Mouse (Mus musculus) stomach, embryonic 14.5 days (tissue): ENCODE results near the gene Tiam2. TPM values are rescaled to one million over a fixed set of nuclear protein-coding genes. Genes with fewer than 3 reads are reported as not detected.

Experiments used
- ATAC-seq: fragments of 200-750 bp; cut with Nextera tagmentation; 2 replicates; pipeline ENCODE4 v1.8.0; 2017; ENCODE audit warnings: low read depth, moderate TSS enrichment; ENCODE audit not compliant: insufficient number of reproducible peaks, insufficient read depth, low FRiP score
- H3K27ac ChIP-seq: fragments of 300-500 bp; sonication (generic); 2 replicates; pipeline ENCODE4 v1.5.1; 2014; ENCODE audit warnings: mild to moderate bottlenecking, low read length, moderate library complexity, mixed read lengths
- H3K27me3 ChIP-seq: fragments of 300-500 bp; sonication (generic); 2 replicates; pipeline ENCODE4 v1.6.1; 2014; ENCODE audit warnings: low read length, control low read depth, mixed read lengths; ENCODE audit not compliant: control insufficient read depth, insufficient read depth
- H3K36me3 ChIP-seq: fragments of 300-500 bp; sonication (generic); 2 replicates; pipeline ENCODE4 v1.6.1; 2014; ENCODE audit warnings: mild to moderate bottlenecking, control low read depth, low read length, moderate library complexity, mixed read lengths; ENCODE audit not compliant: control insufficient read depth, insufficient read depth
- H3K4me1 ChIP-seq: fragments of 300-500 bp; sonication (generic); 2 replicates; pipeline ENCODE4 v1.6.1; 2014; ENCODE audit warnings: low read length, control low read depth, mixed read lengths; ENCODE audit not compliant: control insufficient read depth, insufficient read depth
- H3K4me2 ChIP-seq: fragments of 300-500 bp; sonication (generic); replicated peaks from 2 replicates; pipeline ENCODE4 v1.6.1; 2014; ENCODE audit warnings: low read depth, low read length, control low read depth
- H3K4me3 ChIP-seq: fragments of 300-500 bp; sonication (generic); 2 replicates; pipeline ENCODE4 v1.5.1; 2014; ENCODE audit warnings: low read depth, low read length, control low read depth
- H3K9ac ChIP-seq: fragments of 300-500 bp; sonication (generic); replicated peaks from 2 replicates; pipeline ENCODE4 v1.6.1; 2014; ENCODE audit warnings: low read depth, mild to moderate bottlenecking, control low read depth, low read length, moderate library complexity, mixed read lengths
- H3K9me3 ChIP-seq: fragments of 300-500 bp; sonication (generic); 2 replicates; pipeline ENCODE4 v1.6.1; 2016; ENCODE audit warnings: low read depth, low read length, control low read depth; ENCODE audit not compliant: control insufficient read depth
- WGBS: fragments of 180-500 bp; shearing (Covaris S2); extraction: QIAGEN DNeasy Blood & Tissue Kit; methylation state at CpG from one replicate; pipeline ENCODE4 v1.1.7; 2014; 5-methylcytosine and 5-hydroxymethylcytosine counted together
- polyA plus RNA-seq: library from polyadenylated mRNA; unstranded; fragments of >200 nt; fragmentation: Nextera tagmentation; extraction: Ambion mirVana; gene quantifications from 2 replicates; pipeline ENCODE4 v1.2.1, GENCODE M21; 2014

Tiam2 gene
- polyA plus RNA-seq, 1 experiment from 2014 or later, result 6.5 TPM

DNA sequence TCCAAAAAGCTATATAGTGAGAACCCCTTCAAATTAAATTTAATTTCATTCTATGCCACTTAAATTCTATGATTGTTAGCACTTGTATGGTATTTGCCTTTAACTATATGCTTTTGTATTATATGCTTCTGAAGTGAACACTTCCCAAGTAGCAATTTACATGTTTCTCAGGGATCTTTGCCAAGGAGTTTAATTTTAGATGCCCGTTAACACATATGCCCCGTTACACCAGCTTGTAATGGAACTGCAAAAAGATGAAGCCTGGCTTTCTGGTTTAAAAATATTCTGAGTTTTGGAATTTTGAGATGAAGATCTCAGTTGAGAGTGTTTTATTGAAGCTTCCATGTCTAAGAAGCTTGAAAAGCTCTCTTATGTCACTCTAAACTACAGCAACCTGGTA, 67.6 kb downstream of the Tiam2 start:
- ATAC-seq, result no peak
- Histone ChIP-seq H3K4me3 (no peak overlapping the region), H3K27ac (no peak overlapping the region), H3K36me3 (no peaks in the 10 kb centered on the region), H3K9ac (no peak overlapping the region), H3K27me3 (no peaks in the 10 kb centered on the region), H3K4me1 (0 out of 2 replicates have a peak, but pooled peaks cover 3% of the 10 kb centered on the region), H3K9me3 (no peaks in the 10 kb centered on the region), H3K4me2 (no peak overlapping the region)
- WGBS, result 90% methylated on average over 2 of the region's 2 CpGs

- no peak overlapping the region for H3K9ac ChIP-seq
- H3K27me3 ChIP-seq, result no peaks in the 10 kb centered on the region
- no peaks in the 10 kb centered on the region for H3K36me3 ChIP-seq
- 0 out of 2 replicates have a peak, but pooled peaks cover 3% of the 10 kb centered on the region for H3K4me1 ChIP-seq
- ATAC-seq, result no peak
- H3K9me3 ChIP-seq, result no peaks in the 10 kb centered on the region
- 87% methylated on average over 2 of the region's 2 CpGs for WGBS
- H3K4me3 ChIP-seq, result no peak overlapping the region
- H3K4me2 ChIP-seq, result no peak overlapping the region
- no peak overlapping the region for H3K27ac ChIP-seq
Observed at GRCm38 (mm10) chr17:3394985-3395384, 68.6 kb downstream of the Tiam2 start.

- Histone ChIP-seq H3K27ac (no peak overlapping the region), H3K36me3 (no peaks in the 10 kb centered on the region), H3K9me3 (no peaks in the 10 kb centered on the region), H3K4me2 (no peak overlapping the region), H3K4me1 (0 out of 2 replicates have a peak, but pooled peaks cover 3% of the 10 kb centered on the region), H3K4me3 (no peak overlapping the region), H3K9ac (no peak overlapping the region), H3K27me3 (no peaks in the 10 kb centered on the region)
- WGBS, result 68% methylated on average over 12 of the region's 12 CpGs
- ATAC-seq, result no peak
Observed at GRCm38 (mm10) chr17:3396881-3397281, 70.5 kb downstream of the Tiam2 start.

DNA sequence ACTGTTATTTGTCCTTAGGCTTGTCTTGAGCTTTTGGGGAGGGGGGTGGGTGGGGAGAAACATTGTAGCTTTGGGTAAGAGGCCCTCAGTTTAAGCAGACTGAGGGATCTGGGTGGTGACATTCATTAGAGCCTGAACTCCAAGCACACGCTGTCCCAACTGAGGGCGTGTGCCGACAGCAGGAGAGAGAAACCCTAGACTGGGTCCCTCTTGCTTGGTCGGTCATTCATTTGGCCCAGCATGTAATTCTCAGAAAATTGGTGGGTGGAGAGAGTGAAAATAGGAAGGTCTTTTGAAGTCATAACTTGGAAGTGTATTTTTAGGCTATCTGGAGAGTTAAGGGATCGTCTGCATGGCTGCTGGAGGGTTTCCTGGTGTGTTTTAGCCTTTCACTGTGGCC, 71.5 kb downstream of the Tiam2 start:
- Histone ChIP-seq H3K9ac (no peak overlapping the region), H3K4me1 (0 out of 2 replicates have a peak, but pooled peaks cover 3% of the 10 kb centered on the region), H3K4me3 (no peak overlapping the region), H3K9me3 (no peaks in the 10 kb centered on the region), H3K36me3 (no peaks in the 10 kb centered on the region), H3K27me3 (no peaks in the 10 kb centered on the region), H3K4me2 (no peak overlapping the region), H3K27ac (no peak overlapping the region)
- 69% methylated on average over 5 of the region's 5 CpGs for WGBS
- ATAC-seq, result no peak

GRCm38 (mm10) chr17:3405350-3406073, 79.1 kb downstream of the Tiam2 start:
- 81% methylated on average over 9 of the region's 9 CpGs for WGBS
- H3K4me2 ChIP-seq, result no peak overlapping the region
- no peak overlapping the region for H3K4me3 ChIP-seq
- H3K36me3 ChIP-seq, result no peaks in the 10 kb centered on the region
- ATAC-seq, result no peak
- no peaks in the 10 kb centered on the region for H3K27me3 ChIP-seq
- no peaks in the 10 kb centered on the region for H3K9me3 ChIP-seq
- no peak overlapping the region for H3K27ac ChIP-seq
- H3K9ac ChIP-seq, result no peak overlapping the region
- no peaks in the 10 kb centered on the region for H3K4me1 ChIP-seq

- H3K36me3 ChIP-seq, result no peaks in the 10 kb centered on the region
- H3K27me3 ChIP-seq, result no peaks in the 10 kb centered on the region
- 3% methylated on average over 1 of the region's 1 CpGs for WGBS
- H3K27ac ChIP-seq, result no peak overlapping the region
- no peaks in the 10 kb centered on the region for H3K4me1 ChIP-seq
- no peaks in the 10 kb centered on the region for H3K9me3 ChIP-seq
- H3K4me2 ChIP-seq, result no peak overlapping the region
- H3K9ac ChIP-seq, result no peak overlapping the region
- no peak for ATAC-seq
- no peak overlapping the region for H3K4me3 ChIP-seq
Observed at GRCm38 (mm10) chr17:3407051-3407450, 80.7 kb downstream of the Tiam2 start.

- Histone ChIP-seq H3K9ac (no peak overlapping the region), H3K4me3 (no peak overlapping the region), H3K27me3 (no peaks in the 10 kb centered on the region), H3K4me1 (no peaks in the 10 kb centered on the region), H3K9me3 (no peaks in the 10 kb centered on the region), H3K27ac (no peak overlapping the region), H3K36me3 (no peaks in the 10 kb centered on the region), H3K4me2 (no peak overlapping the region)
- WGBS, result 65% methylated on average over 2 of the region's 2 CpGs
- no peak for ATAC-seq
Observed at GRCm38 (mm10) chr17:3410307-3410706, 83.9 kb downstream of the Tiam2 start.

- no peaks in the 10 kb centered on the region for H3K36me3 ChIP-seq
Observed at GRCm38 (mm10) chr17:3412771-3413170, 86.4 kb downstream of the Tiam2 start.

DNA sequence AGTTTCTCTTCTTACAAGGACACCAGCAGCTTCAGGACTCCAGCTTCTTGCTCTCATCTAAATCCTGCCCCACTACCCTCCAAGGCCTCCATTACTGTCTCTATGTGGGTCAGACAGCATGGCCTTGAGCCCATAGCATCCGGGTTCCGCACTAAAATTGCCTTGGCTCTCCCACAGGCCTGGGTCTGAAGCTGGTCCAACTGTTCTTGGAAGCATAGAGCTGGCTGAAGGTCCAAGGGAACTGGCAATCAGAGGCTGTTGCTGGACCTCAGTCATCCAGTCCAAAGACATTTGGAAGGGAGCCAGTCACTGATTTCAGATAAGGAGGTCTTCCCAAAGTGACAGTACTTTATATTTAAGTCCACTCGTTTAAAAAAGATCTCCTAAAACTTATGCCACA, 89.2 kb downstream of the Tiam2 start:
- H3K36me3 ChIP-seq, result no peaks in the 10 kb centered on the region
- WGBS, result 86% methylated on average over 3 of the region's 3 CpGs
- H3K9ac ChIP-seq, result no peak overlapping the region
- H3K27me3 ChIP-seq, result no peaks in the 10 kb centered on the region
- H3K27ac ChIP-seq, result no peak overlapping the region
- no peaks in the 10 kb centered on the region for H3K9me3 ChIP-seq
- no peak for ATAC-seq
- no peak overlapping the region for H3K4me2 ChIP-seq
- H3K4me3 ChIP-seq, result no peak overlapping the region
- H3K4me1 ChIP-seq, result no peaks in the 10 kb centered on the region

More at GRCm38 (mm10) chr17:3412771-3413170, 86.4 kb downstream of the Tiam2 start:
- Histone ChIP-seq H3K4me2 (no peak overlapping the region), H3K27ac (no peak overlapping the region), H3K4me3 (no peak overlapping the region), H3K27me3 (no peaks in the 10 kb centered on the region), H3K4me1 (no peaks in the 10 kb centered on the region), H3K9me3 (no peaks in the 10 kb centered on the region), H3K9ac (no peak overlapping the region)
- ATAC-seq, result no peak
- WGBS, result 81% methylated on average over 4 of the region's 4 CpGs
